Mouse (Mus musculus) midbrain, embryonic 14.5 days (tissue): ENCODE data around the gene Cfap45. TPM values are rescaled to one million over a fixed set of nuclear protein-coding genes. Genes with fewer than 3 reads are reported as not detected.
A peak's percentile ranks its signal among the peaks of the same experiment; 100 is the strongest.

Source experiments
- ATAC-seq: fragments of 200-750 bp; cut with Nextera tagmentation; 2 replicates; pipeline ENCODE4 v1.8.0; 2017; ENCODE audit warnings: moderate number of reproducible peaks, moderate library complexity; ENCODE audit not compliant: low FRiP score, low TSS enrichment
- DNase-seq: peaks from one replicate; pipeline ENCODE4 v3.0.0-alpha.2; 2015
- H3K27ac ChIP-seq: fragments of 300-500 bp; sonication (generic); replicated peaks from 2 replicates; pipeline ENCODE4 v1.5.1; 2014; ENCODE audit warnings: mild to moderate bottlenecking, low read depth, low read length, moderate library complexity
- H3K27me3 ChIP-seq: fragments of 300-500 bp; sonication (generic); 2 replicates; pipeline ENCODE4 v1.6.1; 2014; ENCODE audit warnings: low read length, control low read depth, mixed read lengths; ENCODE audit not compliant: control insufficient read depth, insufficient read depth
- H3K36me3 ChIP-seq: fragments of 300-500 bp; sonication (generic); 2 replicates; pipeline ENCODE4 v1.6.1; 2014; ENCODE audit warnings: low read length, control low read depth; ENCODE audit not compliant: control insufficient read depth, insufficient read depth
- H3K4me1 ChIP-seq: fragments of 300-500 bp; sonication (generic); 2 replicates; pipeline ENCODE4 v1.6.1; 2014; ENCODE audit warnings: mild to moderate bottlenecking, antibody characterized with exemption, low read length, control low read depth; ENCODE audit not compliant: control insufficient read depth, insufficient read depth
- H3K4me2 ChIP-seq: fragments of 300-500 bp; sonication (generic); 2 replicates; pipeline ENCODE4 v1.6.1; 2014; ENCODE audit warnings: mild to moderate bottlenecking, low read length, moderate library complexity
- H3K4me3 ChIP-seq: fragments of 300-500 bp; sonication (generic); replicated peaks from 2 replicates; pipeline ENCODE4 v1.5.1; 2014; ENCODE audit warnings: low read depth, low read length
- H3K9ac ChIP-seq: fragments of 300-500 bp; sonication (generic); replicated peaks from 2 replicates; pipeline ENCODE4 v1.6.1; 2014; ENCODE audit warnings: mild to moderate bottlenecking, low read length, moderate library complexity
- H3K9me3 ChIP-seq: fragments of 300-500 bp; sonication (generic); 2 replicates; pipeline ENCODE4 v1.6.1; 2016; ENCODE audit warnings: low read length, control low read depth, mixed read lengths; ENCODE audit not compliant: control insufficient read depth
- WGBS: fragments of 180-500 bp; shearing (Covaris S2); extraction: QIAGEN DNeasy Blood & Tissue Kit; methylation state at CpG from one replicate; pipeline ENCODE4 v1.1.7; 2014; 5-methylcytosine and 5-hydroxymethylcytosine counted together
- polyA plus RNA-seq: library from polyadenylated mRNA; unstranded; fragments of >200 nt; fragmentation: Nextera tagmentation; extraction: Ambion mirVana; gene quantifications from 2 replicates; pipeline ENCODE4 v1.2.1, GENCODE M21; 2014

Gene Cfap45
- polyA plus RNA-seq, 1 experiment from 2014 or later, result 1.9 TPM

- Histone ChIP-seq H3K9ac (no peak overlapping the region), H3K27me3 (no peaks in the 10 kb centered on the region), H3K27ac (no peak overlapping the region), H3K4me2 (no peak overlapping the region), H3K4me1 (peaks cover 16% of the 10 kb centered on the region), H3K36me3 (no peaks in the 10 kb centered on the region), H3K4me3 (no peak overlapping the region), H3K9me3 (no peaks in the 10 kb centered on the region)
- ATAC-seq, result no peak
- no peak for DNase-seq
- 69% methylated on average over 7 of the region's 7 CpGs for WGBS
These were observed 1.9 kb downstream of the Cfap45 start for GRCm38 (mm10) chr1:172522524-172522923.

DNA sequence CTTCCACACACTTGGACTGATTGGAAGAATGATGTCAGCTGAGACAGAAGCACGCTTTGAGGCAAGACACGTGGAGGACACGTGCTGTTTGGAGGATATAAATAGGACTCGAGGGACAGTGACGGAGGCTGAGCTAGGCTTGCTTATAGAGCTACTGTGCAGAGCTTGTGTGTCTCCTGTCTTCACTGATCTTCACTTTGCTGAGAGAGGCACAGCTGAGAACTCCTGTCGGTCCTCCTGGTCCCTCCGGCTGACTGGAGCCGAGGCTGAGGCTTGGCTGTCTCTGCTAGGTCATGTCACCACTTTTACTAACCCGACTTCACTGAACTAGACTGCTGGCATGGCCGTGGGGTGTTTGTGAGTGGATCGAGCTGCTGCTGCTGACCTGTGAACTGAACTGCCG, 3.1 kb downstream of the Cfap45 start:
- Histone ChIP-seq H3K27ac (no peak overlapping the region), H3K4me3 (no peak overlapping the region), H3K9me3 (no peaks in the 10 kb centered on the region), H3K4me1 (peaks cover 16% of the 10 kb centered on the region), H3K4me2 (no peak overlapping the region), H3K27me3 (no peaks in the 10 kb centered on the region), H3K36me3 (no peaks in the 10 kb centered on the region), H3K9ac (no peak overlapping the region)
- DNase-seq (no peak), ATAC-seq (no peak)
- 73% methylated on average over 12 of the region's 12 CpGs for WGBS

- DNase-seq (peak; percentile 45), ATAC-seq (no peak)
- Histone ChIP-seq H3K9ac (no peak overlapping the region), H3K9me3 (no peaks in the 10 kb centered on the region), H3K27me3 (no peaks in the 10 kb centered on the region), H3K4me2 (no peak overlapping the region), H3K4me1 (peaks cover 15% of the 10 kb centered on the region), H3K4me3 (no peak overlapping the region), H3K27ac (no peak overlapping the region), H3K36me3 (no peaks in the 10 kb centered on the region)
- WGBS, result 51% methylated on average over 15 of the region's 15 CpGs
These were observed 4.6 kb downstream of the Cfap45 start for GRCm38 (mm10) chr1:172525027-172525764.

DNA sequence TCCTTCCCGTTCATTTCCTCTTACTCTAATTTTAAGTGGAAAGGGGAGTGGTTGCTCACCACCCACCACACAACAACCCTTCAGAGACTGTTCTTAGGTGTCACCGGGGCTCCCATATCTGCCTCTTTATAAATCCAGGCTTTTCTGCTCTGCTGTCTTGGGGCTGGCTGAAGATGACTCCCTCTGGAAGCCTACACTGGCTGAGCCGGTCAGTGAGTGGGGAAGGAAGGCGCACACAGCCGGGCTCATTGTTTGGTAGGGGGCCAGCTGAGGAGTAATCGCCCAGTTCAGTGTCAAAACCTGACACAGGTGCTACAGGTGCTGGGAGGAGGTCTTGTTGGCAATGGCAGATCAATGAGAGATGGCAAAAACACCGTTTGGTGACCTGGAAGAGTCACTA, 5.4 kb downstream of the Cfap45 start:
- H3K36me3 ChIP-seq, result no peaks in the 10 kb centered on the region
- H3K27ac ChIP-seq, result no peak overlapping the region
- H3K4me2 ChIP-seq, result no peak overlapping the region
- H3K4me1 ChIP-seq, result peaks cover 8% of the 10 kb centered on the region
- H3K4me3 ChIP-seq, result no peak overlapping the region
- no peak for DNase-seq
- H3K9ac ChIP-seq, result no peak overlapping the region
- ATAC-seq, result no peak
- H3K27me3 ChIP-seq, result no peaks in the 10 kb centered on the region; the same call in 1 of the 2 replicates
- H3K9me3 ChIP-seq, result no peaks in the 10 kb centered on the region
- 69% methylated on average over 7 of the region's 7 CpGs for WGBS

DNA sequence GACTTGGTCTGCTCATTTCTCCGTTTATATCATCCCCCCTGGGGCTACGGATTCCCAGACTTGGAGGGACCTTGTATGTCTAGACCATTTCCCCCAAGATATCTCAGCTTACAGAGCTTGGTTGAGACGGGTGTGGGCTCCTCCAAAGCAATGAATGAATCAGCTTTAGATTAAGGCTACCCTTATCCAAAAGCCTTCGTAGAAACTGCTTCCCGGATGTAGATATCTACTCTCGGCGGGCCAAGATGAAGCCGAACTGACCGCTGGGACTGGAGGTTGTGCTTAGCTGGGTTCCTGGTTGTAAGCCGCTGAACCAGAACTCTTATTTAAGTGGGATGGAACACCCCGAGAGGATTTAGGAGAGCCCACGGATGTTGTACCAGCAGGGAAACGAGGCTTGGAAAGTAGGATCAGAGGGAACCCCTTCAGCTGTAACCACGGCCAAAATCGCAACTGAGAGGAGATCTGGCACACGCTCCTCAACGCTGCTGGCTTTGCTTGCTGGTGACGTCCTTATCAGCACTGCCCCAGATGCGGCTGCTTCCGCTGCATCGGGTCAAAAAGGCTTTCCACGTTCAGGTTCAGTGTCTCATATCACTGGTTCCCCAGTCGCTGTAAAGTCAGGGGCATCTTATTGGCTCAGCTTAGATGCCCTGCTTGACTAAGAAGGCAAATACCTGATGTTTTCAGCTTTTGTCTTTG, 5.9 kb downstream of the Cfap45 start:
- 66% methylated on average over 23 of the region's 23 CpGs for WGBS
- Histone ChIP-seq H3K4me3 (no peak overlapping the region), H3K27me3 (no peaks in the 10 kb centered on the region; the same call in 1 of the 2 replicates), H3K9me3 (no peaks in the 10 kb centered on the region), H3K27ac (no peak overlapping the region), H3K4me1 (peaks cover 3% of the 10 kb centered on the region; the same call in 1 of the 2 replicates), H3K36me3 (no peaks in the 10 kb centered on the region), H3K4me2 (no peak overlapping the region), H3K9ac (no peak overlapping the region)
- ATAC-seq (no peak), DNase-seq (no peak)

DNA sequence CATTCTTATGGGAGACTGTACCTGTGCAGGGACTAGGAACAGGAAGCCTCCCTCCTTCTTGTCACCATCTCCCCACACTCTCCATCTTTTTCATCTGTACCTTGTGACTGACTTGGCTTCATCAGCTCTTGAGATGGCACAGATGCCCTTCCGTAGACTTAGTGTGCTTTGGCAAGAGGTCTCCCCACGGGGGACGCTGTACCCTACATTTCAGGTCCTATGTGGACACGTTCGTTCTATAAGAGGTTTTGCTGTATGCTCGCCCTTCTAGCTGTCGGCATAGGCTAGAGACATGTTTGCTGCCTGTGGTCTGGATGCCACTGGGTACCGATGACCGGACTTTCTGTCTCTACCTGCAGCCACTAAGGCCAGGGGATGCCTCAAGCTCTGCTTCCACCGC, 6.8 kb downstream of the Cfap45 start:
- Histone ChIP-seq H3K4me1 (peaks cover 11% of the 10 kb centered on the region), H3K9me3 (no peaks in the 10 kb centered on the region), H3K9ac (no peak overlapping the region), H3K4me2 (no peak overlapping the region), H3K27ac (no peak overlapping the region), H3K27me3 (no peaks in the 10 kb centered on the region; the same call in 1 of the 2 replicates), H3K4me3 (no peak overlapping the region), H3K36me3 (no peaks in the 10 kb centered on the region)
- 93% methylated on average over 10 of the region's 10 CpGs for WGBS
- DNase-seq (no peak), ATAC-seq (no peak)

GRCm38 (mm10) chr1:172528701-172529100, 8.1 kb downstream of the Cfap45 start:
- H3K4me3 ChIP-seq, result no peak overlapping the region
- WGBS, result 4% methylated on average over 7 of the region's 7 CpGs
- H3K4me1 ChIP-seq, result peaks cover 16% of the 10 kb centered on the region
- no peaks in the 10 kb centered on the region for H3K9me3 ChIP-seq
- H3K4me2 ChIP-seq, result no peak overlapping the region
- no peaks in the 10 kb centered on the region for H3K36me3 ChIP-seq
- H3K9ac ChIP-seq, result no peak overlapping the region
- H3K27ac ChIP-seq, result no peak overlapping the region
- ATAC-seq (peak; percentile 62; the same call in 1 of the 2 replicates), DNase-seq (peak; percentile 91)
- H3K27me3 ChIP-seq, result no peaks in the 10 kb centered on the region; the same call in 1 of the 2 replicates

DNA sequence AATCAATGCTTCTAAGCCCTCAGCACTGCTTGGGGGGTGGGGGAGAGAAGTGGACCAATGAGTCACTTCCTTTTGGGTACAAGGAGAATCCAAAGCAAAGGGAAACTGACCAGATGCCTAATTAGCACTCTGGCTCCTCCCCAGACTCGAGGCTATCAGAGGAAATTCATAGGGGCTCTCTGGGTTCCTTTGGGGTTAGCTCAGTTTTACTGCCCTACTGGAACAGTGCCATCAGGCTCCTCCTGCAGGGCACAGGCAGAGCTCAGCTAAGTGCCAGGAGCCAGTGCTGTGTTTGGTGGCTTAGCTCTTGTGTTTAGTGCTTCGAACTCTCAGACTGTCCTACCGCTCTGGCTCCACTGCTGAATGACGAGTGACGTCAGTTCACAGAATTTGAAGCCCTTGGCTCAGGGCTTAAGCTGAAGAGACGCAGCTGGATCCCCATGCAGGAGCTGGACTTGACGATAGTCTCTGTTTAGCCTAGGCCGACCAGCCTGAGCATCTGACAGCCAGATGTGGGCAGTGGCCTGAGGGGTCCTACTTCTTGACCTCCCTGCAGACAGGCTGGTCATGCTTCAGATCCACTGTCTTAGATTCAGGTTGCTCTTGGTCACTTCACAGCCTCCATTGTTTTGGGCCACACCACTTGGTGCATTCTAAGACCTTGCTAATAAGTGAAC, 10.1 kb downstream of the Cfap45 start:
- Histone ChIP-seq H3K4me2 (no peak overlapping the region), H3K4me1 (peaks cover 13% of the 10 kb centered on the region), H3K9me3 (no peaks in the 10 kb centered on the region), H3K27ac (no peak overlapping the region), H3K9ac (no peak overlapping the region), H3K4me3 (no peak overlapping the region), H3K36me3 (no peaks in the 10 kb centered on the region), H3K27me3 (no peaks in the 10 kb centered on the region; the same call in 1 of the 2 replicates)
- ATAC-seq (peak; percentile 24; the same call in 1 of the 2 replicates), DNase-seq (peak; percentile 31)
- WGBS, result 31% methylated on average over 8 of the region's 8 CpGs
